Mouse (Mus musculus) gastrocnemius, postnatal 25 days (tissue): ENCODE results near the gene 1700056E22Rik. TPM values are rescaled to one million over a fixed set of nuclear protein-coding genes. Genes with fewer than 3 reads are reported as not detected.

Experiments
- DNase-seq: peaks from one replicate; pipeline ENCODE4 v3.0.0; 2022
- long read RNA-seq, 2 experiments: library from polyadenylated mRNA; stranded (forward); transcript quantifications; one replicate each; pipeline ENCODE4 v2.0.0; 2021
- total RNA-seq, 2 experiments: library from RNA; stranded (reverse); gene quantifications; 1 replicate in 1 of 2; 2 replicates in 1 of 2; pipeline ENCODE4 v1.2.3; 2021

1700056E22Rik gene
- total RNA-seq: 1 to 10 TPM in 1 of 2 experiments, under 1 TPM in 1; 0.96 to 1.3 TPM
- long read RNA-seq, experiment 1, partial matches to known transcripts: 0 of 1 reads
- long read RNA-seq, experiment 1, other reads (novel, unspliced or antisense): 0 of 1 reads
- long read RNA-seq, experiment 2, partial matches to known transcripts: 0 of 1 reads
- long read RNA-seq, experiment 2, other reads (novel, unspliced or antisense): 0 of 1 reads

GRCm38 (mm10) chr1:184034011-184034557, at the start of gene 1700056E22Rik:
Gene 1700056E22Rik, minus strand, starts transcription at chr1:184034301.
- DNase-seq: peak; percentile 99

- DNase-seq: no peak
Measured at GRCm38 (mm10) chr1:184083166-184083565, 49.1 kb upstream of the 1700056E22Rik start.

GRCm38 (mm10) chr1:184082661-184083060, 48.6 kb upstream of the 1700056E22Rik start:
- peak; percentile 13 for DNase-seq

- DNase-seq: no peak
Measured at GRCm38 (mm10) chr1:184079304-184079703, 45.2 kb upstream of the 1700056E22Rik start.

GRCm38 (mm10) chr1:184076756-184077155, 42.7 kb upstream of the 1700056E22Rik start:
- DNase-seq: no peak

GRCm38 (mm10) chr1:184076065-184076464, 42.0 kb upstream of the 1700056E22Rik start:
- no peak for DNase-seq

GRCm38 (mm10) chr1:184068971-184069370, 34.9 kb upstream of the 1700056E22Rik start:
- no peak for DNase-seq

GRCm38 (mm10) chr1:184067704-184068558, 33.8 kb upstream of the 1700056E22Rik start:
- DNase-seq: no peak

GRCm38 (mm10) chr1:184066460-184067287, 32.6 kb upstream of the 1700056E22Rik start:
- DNase-seq: no peak

- no peak for DNase-seq
Measured at GRCm38 (mm10) chr1:184065589-184066361, 31.7 kb upstream of the 1700056E22Rik start.

- peak; percentile 32 for DNase-seq
Measured at GRCm38 (mm10) chr1:184064306-184064705, 30.2 kb upstream of the 1700056E22Rik start.

- DNase-seq: no peak
Measured at GRCm38 (mm10) chr1:184061901-184062300, 27.8 kb upstream of the 1700056E22Rik start.

- no peak for DNase-seq
Measured at GRCm38 (mm10) chr1:184060828-184061734, 27.0 kb upstream of the 1700056E22Rik start.

GRCm38 (mm10) chr1:184060381-184060780, 26.3 kb upstream of the 1700056E22Rik start:
- no peak for DNase-seq

GRCm38 (mm10) chr1:184059814-184060213, 25.7 kb upstream of the 1700056E22Rik start:
- DNase-seq: no peak

GRCm38 (mm10) chr1:184058206-184058605, 24.1 kb upstream of the 1700056E22Rik start:
- no peak for DNase-seq

GRCm38 (mm10) chr1:184054176-184054575, 20.1 kb upstream of the 1700056E22Rik start:
- no peak for DNase-seq

- DNase-seq: no peak
Measured at GRCm38 (mm10) chr1:184053711-184054110, 19.6 kb upstream of the 1700056E22Rik start.

- no peak for DNase-seq
Measured at GRCm38 (mm10) chr1:184053141-184053540, 19.0 kb upstream of the 1700056E22Rik start.

GRCm38 (mm10) chr1:184052331-184052730, 18.2 kb upstream of the 1700056E22Rik start:
- DNase-seq: no peak
